Mouse (Mus musculus) heart, postnatal 14 days (tissue): Measurements from ENCODE around the gene Ccn6. TPM values are rescaled to one million over a fixed set of nuclear protein-coding genes. Genes with fewer than 3 reads are reported as not detected.

Experiments used
- DNase-seq, 2 experiments: peaks; one replicate each; pipeline ENCODE4 v3.0.0; 2021 to 2022
- intact Hi-C: fragments of 180-260 bp; cut with DNase I; formaldehyde crosslinking; loops from one replicate; pipeline ENCODE4 v1.15.1; 2025
- total RNA-seq, 2 experiments: library from RNA; stranded (reverse); gene quantifications; 2 replicates each; pipeline ENCODE4 v1.2.3; 2021

The Ccn6 gene
- total RNA-seq, 2 experiments from 2014 or later = 0.19 TPM; not detected in 1

- intact Hi-C loops = no loop called here
- DNase-seq = peak in 1 of 2 experiments; percentile 60
Measured at GRCm38 (mm10) chr10:39165632-39166115, 2.1 kb upstream of the Ccn6 start.

- no peak for DNase-seq
- intact Hi-C loops = no loop called here
Measured at GRCm38 (mm10) chr10:39162666-39163484, 719 bp downstream of the Ccn6 start.

GRCm38 (mm10) chr10:39161406-39161805, 2.2 kb downstream of the Ccn6 start:
- intact Hi-C loops = no loop called here
- no peak for DNase-seq

GRCm38 (mm10) chr10:39158306-39158705, 5.3 kb downstream of the Ccn6 start:
- intact Hi-C loops = no loop called here
- no peak for DNase-seq

GRCm38 (mm10) chr10:39157321-39157720, 6.3 kb downstream of the Ccn6 start:
- intact Hi-C loops = no loop called here
- DNase-seq = no peak

- intact Hi-C loops = no loop called here
- no peak for DNase-seq
Measured at GRCm38 (mm10) chr10:39156719-39157118, 6.9 kb downstream of the Ccn6 start.

- intact Hi-C loops = no loop called here
- no peak for DNase-seq
Measured at GRCm38 (mm10) chr10:39142216-39142615, 21.4 kb downstream of the Ccn6 start.

GRCm38 (mm10) chr10:39141401-39141800, 22.2 kb downstream of the Ccn6 start:
- no peak for DNase-seq
- intact Hi-C loops = no loop called here

- no peak for DNase-seq
- intact Hi-C loops = no loop called here
Measured at GRCm38 (mm10) chr10:39140843-39141242, 22.8 kb downstream of the Ccn6 start.

- no peak for DNase-seq
- intact Hi-C loops = no loop called here
Measured at GRCm38 (mm10) chr10:39138761-39139160, 24.8 kb downstream of the Ccn6 start.

GRCm38 (mm10) chr10:39137766-39138165, 25.8 kb downstream of the Ccn6 start:
- intact Hi-C loops = no loop called here
- DNase-seq = no peak

- peak; percentile 84 to 90 for DNase-seq
- intact Hi-C loops = no loop called here
Measured at GRCm38 (mm10) chr10:39133462-39134310, 29.9 kb downstream of the Ccn6 start, which contains the start of the genes Fam229b and Tube1. Fam229b (minus strand) TSS chr10:39133914. Tube1 (plus strand) TSS chr10:39133976.

- no peak for DNase-seq
- intact Hi-C loops = no loop called here
Measured at GRCm38 (mm10) chr10:39121412-39121811, 42.2 kb downstream of the Ccn6 start.

- intact Hi-C loops = no loop called here
- DNase-seq = no peak
Measured at GRCm38 (mm10) chr10:39109489-39109874, 54.1 kb downstream of the Ccn6 start.

GRCm38 (mm10) chr10:39108837-39109488, 54.6 kb downstream of the Ccn6 start:
- intact Hi-C loops = no loop called here

GRCm38 (mm10) chr10:39106935-39107334, 56.7 kb downstream of the Ccn6 start:
- no peak for DNase-seq
- intact Hi-C loops = no loop called here

More at GRCm38 (mm10) chr10:39108837-39109488, 54.6 kb downstream of the Ccn6 start:
- DNase-seq = no peak

GRCm38 (mm10) chr10:39106413-39106812, 57.2 kb downstream of the Ccn6 start:
- no peak for DNase-seq
- intact Hi-C loops = no loop called here

GRCm38 (mm10) chr10:39104803-39105449, 58.7 kb downstream of the Ccn6 start:
- no peak for DNase-seq
- intact Hi-C loops = no loop called here
